In genomic region chr19:29121394-29121793, GRCm38 (mm10) we compare ENCODE assay signal across 13 mouse cellular contexts.
"Had no signal": no experiment of that assay in that cellular context is flagged by ENCODE, and none has a peak within 500 bp of the region (broad histone marks: within the 10 kb centered on the region; RNA-seq: fewer than 3 reads in every experiment).

No protein-coding gene starts in this region.

- H3K9ac ChIP-seq: liver, embryonic 13.5 days had no signal

- H3K4me2 ChIP-seq: liver, embryonic 13.5 days; midbrain, embryonic 11.5 days had no signal

- H3K9me3 ChIP-seq: liver, embryonic 13.5 days had no signal

- ATAC-seq: intestine, postnatal 0 days had no signal

- H3K4me3 ChIP-seq: left cerebral cortex, adult 2 months; liver, embryonic 13.5 days had no signal

- H3K27me3 ChIP-seq: liver, embryonic 13.5 days had no signal

- DNase-seq: layer of hippocampus, postnatal 36 days; liver, embryonic 13.5 days; lung, adult 2 months; lung, postnatal 14 days; lung, postnatal 4 days; midbrain, embryonic 14.5 days; thymus, adult 2 months; thymus, postnatal 14 days; thymus, postnatal 4 days had no signal

- H3K27ac ChIP-seq: left cerebral cortex, adult 2 months; liver, embryonic 13.5 days; stomach, postnatal 0 days had no signal
